Mouse (Mus musculus): ENCODE measurements around the gene Slc27a1.

The Slc27a1 gene

DNA sequence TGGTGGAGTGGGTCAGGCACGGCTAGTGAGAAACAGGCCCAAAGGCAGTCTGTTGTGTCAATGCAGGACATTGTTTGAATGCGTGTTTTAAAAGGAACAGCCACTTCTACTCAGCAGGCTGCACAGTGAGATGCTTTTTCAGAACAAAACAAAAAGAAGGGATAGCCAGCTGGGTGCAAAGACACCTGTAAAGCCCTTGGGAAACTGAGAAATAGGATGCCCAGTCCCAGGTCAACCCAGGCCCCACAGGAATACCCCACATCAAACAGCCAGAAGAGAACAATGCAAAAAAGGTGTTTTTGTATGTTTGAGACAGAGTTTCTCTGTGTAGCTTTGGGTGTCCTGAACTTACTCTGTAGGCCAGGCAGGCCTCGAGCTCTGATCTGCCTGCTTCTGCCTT lies 20.1 kb downstream of the Slc27a1 start:
- no peak for DNase-seq (ENCODE audit: low spot score)

DNA sequence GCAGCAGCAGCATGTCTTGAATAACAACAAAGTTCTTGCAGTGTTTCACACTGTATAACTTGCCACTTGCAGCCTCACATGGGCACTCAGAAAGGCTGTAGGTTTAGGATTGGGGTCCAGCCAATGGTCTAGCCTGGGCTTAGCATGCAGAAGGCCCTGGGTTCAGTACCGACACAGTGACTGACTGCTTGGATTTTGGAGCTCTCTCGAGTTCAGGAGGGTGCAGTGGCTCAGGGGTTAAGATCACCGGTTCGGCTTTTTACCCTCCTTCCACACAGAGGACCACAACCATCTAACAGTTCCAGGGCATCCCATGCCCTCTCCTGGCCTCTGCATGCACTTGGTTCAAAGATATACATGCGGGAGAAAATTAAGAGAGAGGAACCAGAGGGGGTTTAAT lies 22.3 kb downstream of the Slc27a1 start:
- DNase-seq (ENCODE audit: low spot score) = no peak

DNA sequence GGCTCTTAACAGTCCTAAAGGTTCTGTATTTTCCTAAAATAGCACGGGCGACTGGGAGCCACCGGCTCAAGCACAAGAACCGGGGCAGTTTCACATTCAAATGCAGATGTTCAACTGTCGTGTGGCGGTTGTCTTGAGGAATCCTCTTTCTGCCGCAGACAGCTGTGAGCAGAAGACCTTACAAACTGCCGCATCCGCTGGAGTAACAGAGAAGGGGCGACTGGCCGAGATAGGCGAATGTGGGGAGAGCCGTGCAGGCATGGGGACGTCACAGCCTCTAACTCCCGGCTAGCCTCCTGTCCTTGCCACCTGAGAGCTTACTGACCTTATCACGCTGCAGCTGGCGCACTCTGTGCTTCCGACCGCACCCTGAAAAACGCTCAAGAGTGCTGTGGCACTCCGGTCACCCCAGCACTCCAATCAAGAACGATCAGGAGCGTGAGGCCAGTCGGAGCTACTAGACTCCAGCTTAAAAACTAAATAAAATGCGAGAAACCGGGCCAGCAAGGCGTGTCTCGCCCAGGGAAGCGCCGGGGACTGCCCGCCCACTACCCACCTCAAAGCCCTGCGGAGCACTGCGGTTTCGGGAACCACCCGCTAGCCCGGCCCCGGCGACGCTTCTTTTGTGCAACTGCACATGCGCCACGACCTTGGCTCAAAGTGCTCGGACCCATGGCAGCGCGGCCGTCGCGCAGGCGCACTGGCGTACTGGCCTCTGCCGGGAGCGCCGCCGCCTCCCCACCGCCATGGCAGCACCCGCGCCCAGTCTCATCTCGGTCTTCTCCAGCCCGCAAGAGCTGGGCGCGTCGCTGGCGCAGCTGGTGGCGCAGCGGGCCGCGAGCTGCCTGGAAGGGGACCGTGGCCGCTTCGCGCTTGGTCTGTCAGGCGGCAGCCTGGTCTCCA lies 23.0 kb downstream of the Slc27a1 start, which contains the start of gene Pgls:
Gene Pgls, plus strand, starts transcription at position 706 of the 903 bp plus-strand sequence.
- peak; percentile 94 for DNase-seq (ENCODE audit: low spot score)

DNA sequence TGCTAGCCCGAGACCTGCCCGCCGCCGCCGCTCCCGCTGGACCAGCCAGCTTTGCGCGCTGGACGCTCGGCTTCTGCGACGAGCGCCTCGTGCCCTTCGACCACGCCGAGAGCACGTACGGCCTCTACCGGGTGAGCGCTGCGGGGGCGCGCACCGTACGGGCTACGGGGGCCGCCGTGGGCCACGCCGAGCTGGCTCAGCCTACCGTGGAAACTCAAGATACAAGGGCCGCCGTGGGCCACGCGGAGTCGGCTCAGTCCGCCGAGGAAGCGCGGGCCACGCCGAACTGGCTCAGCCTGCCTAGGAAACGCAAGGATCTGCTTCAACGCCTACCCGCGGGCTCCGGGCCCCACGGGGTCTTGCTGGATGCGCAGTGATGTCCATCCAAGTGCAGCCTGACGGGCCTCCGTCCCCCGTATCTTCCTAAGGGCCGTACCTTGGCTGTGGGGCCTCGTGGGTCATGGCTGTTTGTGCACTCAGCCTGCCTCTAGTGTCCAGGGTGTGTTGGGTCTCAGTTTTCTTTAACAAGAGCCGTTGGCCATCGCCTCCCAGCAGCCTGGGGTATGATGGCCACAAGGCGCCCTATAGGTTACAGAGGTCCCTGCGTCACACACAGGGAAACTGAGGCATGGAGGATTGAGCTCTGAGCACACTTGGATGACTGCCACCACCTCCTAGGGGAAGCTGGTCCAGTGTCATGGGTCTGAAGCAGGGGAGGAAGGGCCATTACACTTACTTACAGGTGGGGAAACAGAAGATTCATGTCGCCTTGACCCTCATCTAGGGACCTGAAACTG lies 23.9 kb downstream of the Slc27a1 start:
- DNase-seq (ENCODE audit: low spot score) = peak; percentile 90

DNA sequence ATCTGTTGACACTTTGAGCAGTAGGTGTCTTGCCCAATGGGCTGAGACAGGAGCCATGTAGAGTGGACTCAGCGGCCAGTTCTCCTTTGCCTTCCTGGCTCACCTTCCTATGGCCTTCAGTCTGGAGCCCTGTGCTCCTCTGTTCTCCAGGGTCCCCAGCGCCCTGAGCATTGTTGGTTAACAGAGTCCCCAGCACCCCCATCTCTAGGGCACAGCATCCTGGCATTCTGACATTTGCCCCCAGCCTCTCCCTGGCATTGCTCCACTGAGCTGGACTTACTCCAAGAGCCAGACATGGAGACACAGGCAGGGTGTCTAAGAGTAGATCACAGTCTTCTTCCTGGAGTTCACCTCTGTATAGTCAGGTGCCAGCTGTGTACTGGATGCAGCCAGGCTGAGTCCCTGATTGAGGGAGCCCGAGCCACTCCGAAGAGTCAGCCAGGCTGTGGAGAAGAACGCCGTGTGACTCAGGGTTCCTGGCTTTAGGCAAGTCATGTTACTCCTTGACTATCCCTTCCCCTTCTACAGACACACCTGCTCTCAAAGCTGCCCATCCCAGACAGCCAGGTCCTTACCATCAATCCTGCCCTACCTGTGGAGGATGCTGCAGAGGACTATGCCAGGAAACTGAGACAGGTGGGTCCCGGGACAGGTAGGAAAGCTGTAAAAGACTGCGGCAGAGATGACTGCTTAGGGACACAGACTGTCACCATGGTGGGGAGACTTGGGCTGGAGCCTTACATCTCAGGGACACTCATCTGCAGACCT lies 25.1 kb downstream of the Slc27a1 start:
- DNase-seq (ENCODE audit: low spot score) = no peak

DNA sequence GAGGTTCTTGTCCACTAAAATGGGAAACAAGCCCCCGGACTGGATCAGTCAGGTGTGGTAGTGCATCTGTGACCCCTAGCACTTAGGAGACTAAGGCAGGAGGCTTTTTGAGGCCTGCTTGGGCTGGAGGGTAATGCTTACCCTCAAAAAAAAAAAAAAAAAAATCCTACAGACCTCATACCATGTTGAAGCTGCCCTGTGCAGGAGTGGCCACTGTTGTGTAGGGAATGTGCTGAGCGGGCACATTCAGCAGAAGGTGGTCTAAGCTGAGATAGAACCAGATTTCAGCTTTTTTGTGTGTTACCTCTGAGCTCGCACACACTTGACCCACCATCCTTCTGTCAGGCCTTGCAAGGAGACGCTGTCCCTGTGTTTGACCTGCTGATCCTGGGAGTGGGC lies 25.6 kb downstream of the Slc27a1 start:
- no peak for DNase-seq (ENCODE audit: low spot score)

DNA sequence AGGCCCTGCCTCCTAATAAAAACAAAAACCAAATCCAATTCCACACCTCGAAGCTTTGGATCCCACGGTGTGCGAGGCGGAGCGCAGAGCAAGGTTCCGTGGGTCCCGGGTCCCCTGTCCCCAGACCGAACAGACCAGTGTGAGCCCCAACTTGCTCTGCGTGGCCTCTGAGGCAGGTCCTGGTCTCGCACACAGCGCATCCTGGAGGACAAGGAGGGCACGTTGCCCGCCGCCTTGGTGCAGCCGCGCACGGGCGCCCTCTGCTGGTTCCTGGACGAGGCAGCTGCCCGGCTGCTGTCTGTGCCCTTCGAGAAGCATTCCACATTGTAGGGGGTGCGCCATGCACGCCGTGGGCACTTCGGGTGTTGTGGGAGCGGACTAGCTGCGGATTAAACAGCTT lies 27.2 kb downstream of the Slc27a1 start:
- peak; percentile 82 for DNase-seq (ENCODE audit: low spot score)

DNA sequence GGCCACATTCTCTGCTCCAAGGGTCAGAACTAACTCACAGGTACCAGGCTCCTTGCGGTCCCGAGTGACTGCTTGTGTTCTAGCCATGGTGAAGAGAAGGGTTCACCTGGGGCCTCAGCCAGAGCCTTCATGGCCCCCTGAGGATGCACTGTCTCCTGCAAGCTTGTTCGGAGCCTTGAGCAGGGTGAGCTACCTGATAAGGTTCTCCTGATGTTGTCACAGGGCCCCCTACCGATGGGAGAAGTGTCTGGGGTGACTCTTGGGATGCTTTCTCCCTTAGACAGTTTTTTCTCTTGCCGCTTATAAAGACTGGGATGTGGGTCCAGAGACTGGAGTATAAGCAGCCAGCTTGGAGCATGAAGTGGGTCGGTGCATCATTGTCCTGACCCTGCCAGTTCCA lies 27.7 kb downstream of the Slc27a1 start:
- DNase-seq (ENCODE audit: low spot score) = no peak

DNA sequence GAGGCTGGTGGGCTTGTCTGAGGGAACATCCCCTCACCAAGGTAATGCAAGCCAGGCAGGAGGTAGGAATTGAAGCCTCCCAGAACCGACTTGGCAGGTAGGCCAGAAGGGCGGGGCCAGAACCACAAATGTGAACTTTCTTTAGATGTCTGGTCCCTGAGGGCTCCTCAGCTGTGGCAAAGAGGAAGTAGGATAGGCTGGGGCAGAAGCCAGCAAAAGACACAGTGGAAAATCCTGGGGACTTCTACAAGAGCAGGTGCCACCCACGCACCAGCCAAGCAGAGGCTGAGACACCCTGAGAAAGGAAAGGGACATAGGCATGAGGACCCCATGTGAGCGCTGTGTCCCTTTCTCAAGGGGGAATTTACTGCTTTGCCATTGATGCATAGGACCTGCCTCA lies 28.1 kb downstream of the Slc27a1 start:
- no peak for DNase-seq (ENCODE audit: low spot score)

DNA sequence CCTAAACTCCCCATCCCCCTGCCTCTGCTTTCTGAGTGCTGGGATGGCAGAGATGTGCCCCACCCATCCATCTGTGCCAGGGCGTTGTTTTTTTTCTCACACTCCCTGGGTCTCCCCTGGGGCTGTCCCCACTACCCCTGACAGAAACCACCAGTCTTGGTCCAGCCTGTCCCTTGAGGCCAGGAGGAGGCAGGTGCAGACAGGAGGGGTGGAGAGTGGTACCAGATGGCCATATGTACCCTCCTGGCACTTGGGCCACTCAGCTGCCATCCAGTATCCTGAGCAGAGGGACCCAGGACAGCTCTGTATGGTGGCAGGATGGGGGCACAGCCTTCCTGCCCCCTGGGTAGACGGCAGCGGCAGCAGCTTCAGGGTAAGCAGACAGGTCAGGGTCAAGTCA lies 28.8 kb downstream of the Slc27a1 start, which contains the start of gene Fam129c:
Gene Fam129c, plus strand, starts transcription at position 198 of the 400 bp plus-strand sequence.
- DNase-seq (ENCODE audit: low spot score) = no peak

DNA sequence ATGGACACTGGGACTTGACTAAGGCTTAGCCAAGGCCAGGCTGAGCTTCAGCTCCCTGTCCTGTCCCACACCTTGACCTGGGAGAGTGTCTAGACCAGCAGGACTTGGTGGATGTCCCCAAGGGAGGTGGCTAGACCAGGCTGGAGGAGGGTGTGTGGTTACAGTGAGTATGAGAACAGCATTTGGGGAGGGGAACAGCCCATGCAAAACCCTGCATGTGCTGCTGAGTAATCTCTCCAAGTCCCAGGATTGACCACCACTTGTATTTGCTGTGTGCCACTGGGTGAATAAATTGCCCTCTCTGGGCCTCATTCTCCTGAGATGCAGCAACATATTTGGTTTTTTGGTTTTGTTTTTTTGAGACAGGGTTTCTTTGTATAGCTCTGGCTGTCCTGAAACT lies 29.7 kb downstream of the Slc27a1 start:
- no peak for DNase-seq (ENCODE audit: low spot score)

DNA sequence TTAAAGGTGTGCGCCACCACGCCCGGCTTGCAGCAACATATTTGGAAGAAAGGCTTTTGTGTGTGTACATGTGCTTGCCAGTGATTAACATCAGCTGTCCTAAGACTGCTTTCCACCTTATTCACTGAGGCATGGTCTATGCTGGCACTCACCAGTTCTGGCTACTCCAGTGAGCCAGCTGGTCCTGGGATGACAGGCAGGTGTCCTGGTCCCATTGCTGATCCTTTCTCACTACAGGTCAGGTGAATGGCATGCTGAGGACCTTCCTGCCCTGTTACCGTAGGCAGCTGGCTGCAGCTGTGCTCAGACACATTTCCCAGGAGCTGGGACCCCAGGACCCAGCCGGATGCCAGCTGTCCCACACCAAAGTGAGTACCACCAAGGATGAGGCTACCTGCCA lies 30.2 kb downstream of the Slc27a1 start:
- no peak for DNase-seq (ENCODE audit: low spot score)

DNA sequence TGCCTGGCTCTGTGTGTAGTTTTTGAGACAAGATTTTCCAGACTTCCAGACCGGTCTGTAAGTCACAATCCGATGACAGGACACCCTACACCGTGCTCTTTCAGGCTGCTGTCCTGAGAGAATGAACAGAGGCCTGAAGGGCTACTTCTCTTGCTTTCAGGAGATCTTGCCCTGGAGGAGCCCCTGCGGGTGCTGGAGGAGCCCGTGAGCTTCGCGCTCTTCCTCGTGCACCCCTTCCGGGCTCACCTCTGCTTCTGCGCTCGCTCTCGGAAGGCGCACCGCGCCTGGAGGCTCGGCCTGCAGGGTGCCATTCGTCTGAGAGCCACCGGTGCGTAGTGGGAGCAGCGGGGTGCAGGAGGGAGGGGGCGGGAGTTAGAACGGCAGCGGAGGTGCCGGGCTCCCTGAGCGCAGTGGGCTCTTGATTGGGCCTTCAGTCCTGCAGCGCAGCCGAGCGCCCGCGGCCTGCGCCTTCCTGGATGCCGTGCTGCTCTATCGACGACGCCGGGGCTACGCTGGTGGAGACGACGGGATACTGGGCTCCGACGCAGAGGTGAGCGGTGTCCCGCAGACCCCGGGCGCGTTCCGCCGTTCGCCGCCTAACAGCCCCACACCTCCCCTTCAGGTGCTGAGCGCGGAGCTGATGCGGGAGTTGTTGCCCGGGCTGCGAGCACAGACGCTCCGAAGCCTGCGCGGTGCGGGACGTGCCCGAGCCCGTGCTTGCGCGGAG lies 33.4 kb downstream of the Slc27a1 start:
- no peak for DNase-seq (ENCODE audit: low spot score)

DNA sequence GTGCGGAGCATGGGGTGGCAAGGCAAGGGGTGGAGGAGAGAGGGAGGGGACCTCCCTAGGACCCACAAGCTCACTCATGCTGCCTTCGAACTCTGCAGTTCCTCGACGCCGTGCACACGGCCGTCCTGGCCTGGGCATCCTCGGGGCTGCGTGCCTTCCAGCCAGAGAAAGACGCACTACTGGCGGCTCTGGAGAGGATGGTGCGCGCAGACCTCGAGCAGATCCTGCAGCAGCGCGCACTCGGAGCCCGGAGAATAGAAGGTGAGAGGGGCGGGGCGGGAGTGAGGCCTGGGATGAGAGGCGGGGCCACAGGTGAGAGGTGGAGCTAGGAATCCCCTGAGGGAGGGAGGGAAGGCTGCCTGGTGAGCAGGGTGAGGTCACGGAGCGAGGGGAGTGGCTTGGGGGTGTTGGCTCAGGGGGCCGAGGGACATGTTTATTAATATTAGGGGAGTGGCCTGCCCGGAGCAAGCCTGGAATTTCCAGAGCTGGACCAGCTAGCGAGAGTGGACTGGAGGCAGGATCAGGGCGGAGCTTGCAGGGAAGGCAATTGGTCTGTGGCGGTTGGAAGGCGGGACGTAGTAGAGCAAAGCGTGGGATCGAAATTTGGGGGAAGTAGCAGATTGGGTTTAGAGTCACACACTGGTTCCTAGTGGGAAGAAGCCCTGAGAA lies 34.1 kb downstream of the Slc27a1 start:
- DNase-seq (ENCODE audit: low spot score) = no peak

DNA sequence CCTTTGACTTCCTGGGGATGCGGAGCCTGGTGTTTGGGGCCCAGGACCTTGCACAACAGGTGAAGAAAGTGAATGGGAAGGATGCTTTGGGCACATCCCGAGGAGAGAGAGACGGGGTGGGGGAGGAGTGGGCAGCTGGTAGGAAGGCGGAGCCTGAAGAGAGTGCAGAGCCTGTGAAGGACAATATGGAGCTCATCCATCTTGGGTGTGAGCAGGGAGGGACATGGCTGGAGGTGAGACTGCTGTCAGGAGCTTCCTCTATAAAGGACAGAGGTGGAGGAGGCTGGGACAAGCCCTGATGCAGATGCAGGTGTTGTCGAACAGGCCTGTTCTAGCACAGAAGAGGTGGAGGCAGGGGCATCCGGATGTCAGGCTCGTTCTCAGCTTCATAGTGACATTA lies 35.3 kb downstream of the Slc27a1 start:
- no peak for DNase-seq (ENCODE audit: low spot score)

DNA sequence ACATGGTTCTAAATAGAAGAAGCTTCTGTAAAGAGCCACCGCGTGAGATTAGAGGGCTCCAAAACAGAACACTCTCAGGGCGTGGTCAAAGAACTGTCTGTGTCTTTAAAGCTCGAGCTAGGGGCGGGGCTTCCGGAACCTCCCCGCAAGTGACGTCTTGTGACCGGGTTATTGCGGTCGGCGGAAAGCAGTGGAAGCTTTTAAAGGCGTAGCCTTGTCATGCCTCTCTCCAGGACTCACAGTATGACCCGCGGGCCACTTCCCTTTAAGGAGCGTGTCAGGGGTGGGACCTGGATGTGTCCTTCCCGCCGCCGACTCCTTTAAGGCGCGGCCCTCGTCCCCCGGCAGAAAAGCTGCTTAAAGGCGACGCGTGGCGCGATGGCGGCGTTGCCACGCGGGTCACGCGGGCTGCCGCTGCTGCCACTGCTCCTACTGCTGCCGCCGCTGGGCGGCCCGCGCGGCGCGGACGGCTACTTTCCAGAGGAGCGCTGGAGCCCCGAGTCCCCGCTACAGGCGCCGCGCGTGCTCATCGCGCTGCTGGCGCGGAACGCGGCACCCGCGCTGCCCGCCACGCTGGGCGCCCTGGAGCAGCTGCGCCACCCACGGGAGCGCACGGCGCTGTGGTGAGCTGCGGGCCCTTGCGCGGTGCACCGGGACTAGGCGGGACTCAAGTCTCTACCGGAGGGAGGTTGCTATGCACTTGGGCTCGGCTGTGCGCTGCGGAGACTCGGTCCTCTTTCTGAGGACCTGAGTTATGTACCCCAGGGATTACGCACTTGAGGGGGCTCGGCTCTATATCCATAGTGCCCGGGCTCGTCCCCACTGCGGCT lies 42.4 kb downstream of the Slc27a1 start, which contains the start of gene Colgalt1:
Gene Colgalt1, plus strand, starts transcription at position 177 of the 830 bp plus-strand sequence.
- DNase-seq (ENCODE audit: low spot score) = peak; percentile 98

DNA sequence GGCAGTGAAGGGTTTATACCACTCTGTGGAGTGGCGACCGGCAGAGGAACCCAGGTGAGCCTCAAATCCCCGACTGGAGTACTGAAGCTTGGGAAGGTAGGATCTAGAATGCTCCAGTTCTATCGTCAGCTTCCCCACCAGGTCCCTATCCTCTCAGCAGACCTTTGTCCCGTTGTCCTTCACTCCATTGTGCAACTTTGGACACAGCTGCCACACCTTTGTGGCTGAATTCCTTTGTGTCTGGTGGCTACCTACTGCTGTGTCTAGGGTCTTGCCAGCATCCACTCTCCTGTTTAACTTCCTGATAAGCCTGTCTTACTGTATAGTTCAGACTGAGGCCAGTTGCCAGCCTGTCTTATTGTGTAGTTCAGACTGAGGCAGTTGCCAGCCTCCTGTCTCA lies 43.5 kb downstream of the Slc27a1 start:
- DNase-seq (ENCODE audit: low spot score) = no peak

DNA sequence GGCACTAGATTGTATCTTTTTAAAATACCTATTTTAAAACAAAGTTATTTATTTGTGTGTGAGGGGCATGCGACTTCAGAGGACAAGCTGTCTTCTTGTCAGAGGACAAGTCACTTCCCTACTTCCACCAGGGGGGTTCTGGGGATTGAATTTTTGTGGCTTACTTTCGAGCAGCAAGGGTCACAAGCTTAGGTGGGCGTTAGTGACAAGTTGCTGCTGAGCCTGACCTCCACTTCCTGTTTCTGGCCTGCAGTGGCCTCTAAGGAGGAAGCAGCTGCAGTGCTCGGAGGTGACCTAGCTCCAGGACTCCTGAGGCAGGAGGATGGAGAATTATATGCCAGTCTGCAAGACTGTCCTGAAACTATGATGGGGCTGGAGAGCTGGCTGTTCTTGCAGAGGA lies 44.7 kb downstream of the Slc27a1 start:
- DNase-seq (ENCODE audit: low spot score) = no peak

DNA sequence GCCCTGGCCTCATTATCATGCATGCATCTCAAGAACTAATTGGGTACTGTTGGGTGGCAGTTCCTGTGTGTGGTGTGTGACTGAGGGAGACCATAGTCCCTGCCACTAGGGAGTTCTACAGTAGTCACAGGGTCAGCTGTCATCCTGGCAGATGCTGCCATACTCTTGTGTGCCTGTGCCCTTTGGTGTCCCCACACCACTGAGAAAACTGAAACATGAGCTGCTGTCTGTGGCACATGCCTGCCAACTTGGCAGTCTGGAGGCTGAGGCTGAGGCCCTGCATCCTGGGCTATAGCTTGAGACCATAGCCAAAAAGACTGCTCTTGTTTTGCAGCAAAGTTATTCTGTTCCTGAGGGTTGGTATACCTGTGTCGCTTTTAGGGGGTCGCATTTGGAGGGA lies 51.1 kb downstream of the Slc27a1 start:
- DNase-seq (ENCODE audit: low spot score) = no peak

DNA sequence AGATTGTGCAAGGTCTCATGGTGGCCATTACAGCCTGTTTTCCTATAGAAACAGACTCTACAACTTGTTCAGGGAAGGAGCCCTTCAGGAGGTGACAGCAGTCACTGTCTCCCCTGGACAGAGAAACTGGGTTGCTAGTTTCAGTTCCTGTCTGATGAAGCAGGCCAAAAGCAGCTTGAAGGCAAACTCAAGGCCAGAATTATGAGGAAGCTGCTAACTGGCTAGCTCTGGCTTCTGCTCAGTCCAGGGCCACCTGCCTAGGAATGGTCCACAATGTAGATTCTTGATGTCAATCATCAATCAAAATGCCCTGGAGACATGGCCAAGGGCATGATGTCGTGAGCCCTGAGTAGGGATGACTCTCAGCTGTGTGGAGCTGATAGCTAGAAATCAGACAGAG lies 56.4 kb downstream of the Slc27a1 start:
- no peak for DNase-seq (ENCODE audit: low spot score)

Measured in left cerebral cortex, adult 11 months (tissue).